Mouse (Mus musculus): ENCODE measurements around the gene Prkaca.

DNA sequence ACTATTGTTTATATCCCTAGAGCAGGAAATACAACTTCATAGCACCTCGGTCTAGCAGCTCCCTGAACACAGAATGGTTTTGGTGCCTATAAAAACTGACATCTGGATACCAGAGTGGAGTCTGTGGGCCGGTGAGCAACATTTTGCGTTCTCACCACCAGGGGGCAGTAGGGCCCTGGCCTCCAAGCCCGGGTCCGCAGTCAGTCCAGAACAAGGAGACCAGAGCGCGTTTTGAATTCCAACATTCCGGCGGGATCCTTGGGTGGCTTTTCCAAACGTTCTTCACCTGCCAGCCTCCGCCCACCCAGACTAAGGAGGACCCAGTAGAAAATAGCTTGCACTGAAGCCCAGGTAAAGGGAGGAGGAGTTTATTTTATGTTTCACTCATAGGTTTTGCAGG, 37.1 kb downstream of the Prkaca start:
- TF ChIP-seq CTCF (IDR thresholded peaks at IDR 0.05; ENCODE audit: control insufficient read depth, insufficient read depth, insufficient read length) (peak; percentile 78), CEBPB (IDR thresholded peaks at IDR 0.05; ENCODE audit: low read depth) (no peak), MAX (IDR thresholded peaks at IDR 0.05) (no peak), USF1 (IDR thresholded peaks at IDR 0.05; ENCODE audit: low read depth) (no peak)
